Mouse (Mus musculus) C2C12 (cell line): Measurements from ENCODE around the gene Tmem240. TPM values are rescaled to one million over a fixed set of nuclear protein-coding genes. Genes with fewer than 3 reads are reported as not detected.
"Not testable (repeated sequence)": the region's sequence is repeated elsewhere in the genome, so short reads cannot be mapped to it uniquely, and the experiment has no call there.

Experiments used
- H3K27me3 ChIP-seq: one replicate; pipeline ENCODE4 v1.6.1; 2011; ENCODE audit not compliant: control insufficient read depth, insufficient read depth, insufficient read length
- H3K36me3 ChIP-seq: one replicate; pipeline ENCODE4 v1.6.1; 2011; ENCODE audit not compliant: control insufficient read depth, insufficient read depth
- H3K4me3 ChIP-seq: one replicate; pipeline ENCODE4 v1.5.1; 2011; ENCODE audit warnings: mild to moderate bottlenecking, control low read depth; ENCODE audit not compliant: poor library complexity, insufficient read depth, severe bottlenecking
- H3K79me2 ChIP-seq: one replicate; pipeline ENCODE4 v1.6.1; 2011; ENCODE audit not compliant: control insufficient read depth, insufficient read depth
- H3K79me3 ChIP-seq: one replicate; pipeline ENCODE4 v1.6.1; 2011; ENCODE audit warnings: low read depth, control low read depth
- H3ac ChIP-seq: one replicate; pipeline ENCODE3; 2011; ENCODE audit warnings: low read depth; ENCODE audit not compliant: control insufficient read depth, insufficient read length
- CEBPB ChIP-seq: IDR thresholded peaks from one replicate; pipeline ENCODE4 v1.6.1; 2011; ENCODE audit warnings: low read depth, mild to moderate bottlenecking, control low read depth, moderate library complexity
- CTCF ChIP-seq: IDR thresholded peaks from one replicate; pipeline ENCODE4 v1.5.1; 2011; ENCODE audit not compliant: control insufficient read depth, insufficient read depth, insufficient read length
- FOSL1 ChIP-seq: IDR thresholded peaks from one replicate; pipeline ENCODE4 v1.8.0; 2011; ENCODE audit warnings: mild to moderate bottlenecking, low read length; ENCODE audit not compliant: poor library complexity, insufficient read depth, severe bottlenecking
- MAX ChIP-seq: IDR thresholded peaks from one replicate; pipeline ENCODE4 v1.6.1; 2011; ENCODE audit warnings: mild to moderate bottlenecking, control low read depth
- MYOD1 ChIP-seq: IDR thresholded peaks from one replicate; pipeline ENCODE4 v1.6.1; 2011; ENCODE audit warnings: low read depth; ENCODE audit not compliant: control insufficient read depth, insufficient read length
- MYOG ChIP-seq: IDR thresholded peaks from one replicate; pipeline ENCODE4 v1.6.1; 2011; ENCODE audit not compliant: control insufficient read depth, insufficient read length; ENCODE audit errors: extremely low read depth
- USF1 ChIP-seq: IDR thresholded peaks from one replicate; pipeline ENCODE4 v1.6.1; 2011; ENCODE audit warnings: low read depth, mild to moderate bottlenecking, control low read depth, moderate library complexity
- polyA plus RNA-seq: library from polyadenylated mRNA; unstranded; fragments of >200 nt; fragmentation: generic; extraction: Trizol; gene quantifications from one replicate; pipeline ENCODE4 v1.2.1, GENCODE M21; 2012; ENCODE audit warnings: missing spikeins

The Tmem240 gene
- polyA plus RNA-seq, 1 experiment, result 0.39 TPM

- no peak overlapping the region for H3K4me3 ChIP-seq
- H3K27me3 ChIP-seq, result no peaks in the 10 kb centered on the region
- peaks cover 7% of the 10 kb centered on the region for H3K79me2 ChIP-seq
- no peak overlapping the region for H3ac ChIP-seq
- peaks cover 34% of the 10 kb centered on the region for H3K36me3 ChIP-seq
- H3K79me3 ChIP-seq, result peaks cover 5% of the 10 kb centered on the region
- TF ChIP-seq MYOG (no peak), MYOD1 (no peak), USF1 (no peak), FOSL1 (no peak)
Measured at GRCm38 (mm10) chr4:155738262-155738661, 3.7 kb downstream of the Tmem240 start.

GRCm38 (mm10) chr4:155739152-155739551 is 4.6 kb downstream of the Tmem240 start:
- H3K79me3 ChIP-seq, result peaks cover 5% of the 10 kb centered on the region
- H3ac ChIP-seq, result no peak overlapping the region
- no peak overlapping the region for H3K4me3 ChIP-seq
- H3K36me3 ChIP-seq, result peaks cover 38% of the 10 kb centered on the region
- peaks cover 7% of the 10 kb centered on the region for H3K79me2 ChIP-seq
- TF ChIP-seq MYOG (no peak), MAX (no peak), CEBPB (no peak), FOSL1 (no peak), MYOD1 (no peak)
- no peaks in the 10 kb centered on the region for H3K27me3 ChIP-seq

GRCm38 (mm10) chr4:155739741-155740636 is 5.4 kb downstream of the Tmem240 start:
- H3K36me3 ChIP-seq, result peaks cover 44% of the 10 kb centered on the region
- peaks cover 5% of the 10 kb centered on the region for H3K79me3 ChIP-seq
- peaks cover 7% of the 10 kb centered on the region for H3K79me2 ChIP-seq
- H3K4me3 ChIP-seq, result no peak overlapping the region
- TF ChIP-seq MAX, result no peak
- no peaks in the 10 kb centered on the region for H3K27me3 ChIP-seq
- no peak overlapping the region for H3ac ChIP-seq

GRCm38 (mm10) chr4:155740681-155741080 is 6.1 kb downstream of the Tmem240 start:
- H3K36me3 ChIP-seq, result peaks cover 47% of the 10 kb centered on the region

GRCm38 (mm10) chr4:155742684-155743083 is 8.1 kb downstream of the Tmem240 start:
- Histone ChIP-seq H3K36me3 (peaks cover 61% of the 10 kb centered on the region), H3ac (no peak overlapping the region)
- TF ChIP-seq CEBPB (no peak), MAX (no peak), USF1 (no peak), FOSL1 (no peak), MYOG (no peak)

More at GRCm38 (mm10) chr4:155740681-155741080, 6.1 kb downstream of the Tmem240 start:
- H3K27me3 ChIP-seq, H3K79me3 ChIP-seq, H3ac ChIP-seq, H3K4me3 ChIP-seq, H3K79me2 ChIP-seq: not testable (repeated sequence)

GRCm38 (mm10) chr4:155744474-155744873 is 9.9 kb downstream of the Tmem240 start:
- Histone ChIP-seq H3K4me3 (no peak overlapping the region), H3K36me3 (peaks cover 79% of the 10 kb centered on the region), H3K79me2 (peaks cover 2% of the 10 kb centered on the region), H3K79me3 (peaks cover 5% of the 10 kb centered on the region), H3K27me3 (no peaks in the 10 kb centered on the region), H3ac (no peak overlapping the region)
- TF ChIP-seq MYOG, result no peak
- TF ChIP-seq CEBPB, result no peak
- TF ChIP-seq MAX, result no peak
- TF ChIP-seq USF1, result no peak
- no peak for TF ChIP-seq FOSL1
- no peak for TF ChIP-seq CTCF
- no peak for TF ChIP-seq MYOD1

More at GRCm38 (mm10) chr4:155742684-155743083, 8.1 kb downstream of the Tmem240 start:
- H3K79me3 ChIP-seq, result peaks cover 5% of the 10 kb centered on the region
- H3K79me2 ChIP-seq, result no peaks in the 10 kb centered on the region
- no peak overlapping the region for H3K4me3 ChIP-seq
- H3K27me3 ChIP-seq, result no peaks in the 10 kb centered on the region
